Mouse (Mus musculus) kidney, postnatal 0 days (tissue): ENCODE measurements at regions not wholly inside any gene's neighbourhood (a gene's known extent, or its start where the extent isn't known, plus 50 kb on each side); places are given as distances from the start of the nearest gene placed in this dataset.

Experiments
- ATAC-seq: fragments of 200-750 bp; cut with Nextera tagmentation; replicated peaks from 2 replicates; pipeline ENCODE4 v1.8.0; 2017; ENCODE audit warnings: low read depth, moderate number of reproducible peaks, moderate TSS enrichment, moderate library complexity; ENCODE audit not compliant: low FRiP score
- DNase-seq: peaks from one replicate; pipeline ENCODE4 v3.0.0-alpha.2; 2016; ENCODE audit warnings: low spot score
- H3K27ac ChIP-seq: fragments of 300-500 bp; sonication (generic); 2 replicates; pipeline ENCODE4 v1.5.1; 2014; ENCODE audit warnings: mild to moderate bottlenecking
- H3K27me3 ChIP-seq: fragments of 300-500 bp; sonication (generic); 2 replicates; pipeline ENCODE4 v1.6.1; 2014; ENCODE audit warnings: low read length, mixed read lengths; ENCODE audit not compliant: insufficient read depth
- H3K36me3 ChIP-seq: fragments of 300-500 bp; sonication (generic); 2 replicates; pipeline ENCODE4 v1.6.1; 2014; ENCODE audit warnings: low read length, mixed read lengths; ENCODE audit not compliant: insufficient read depth
- H3K4me1 ChIP-seq: fragments of 300-500 bp; sonication (generic); replicated peaks from 2 replicates; pipeline ENCODE4 v1.6.1; 2014; ENCODE audit warnings: antibody characterized with exemption, low read length, mixed read lengths; ENCODE audit not compliant: insufficient read depth
- H3K4me2 ChIP-seq: fragments of 300-500 bp; sonication (generic); 2 replicates; pipeline ENCODE4 v1.6.1; 2014; ENCODE audit warnings: mild to moderate bottlenecking, low read length, moderate library complexity, mixed read lengths
- H3K4me3 ChIP-seq: fragments of 300-500 bp; sonication (generic); replicated peaks from 2 replicates; pipeline ENCODE4 v1.5.1; 2014; ENCODE audit warnings: low read depth, low read length
- H3K9ac ChIP-seq: fragments of 300-500 bp; sonication (generic); 2 replicates; pipeline ENCODE4 v1.6.1; 2014; ENCODE audit warnings: low read depth, low read length
- H3K9me3 ChIP-seq: fragments of 300-500 bp; sonication (generic); replicated peaks from 2 replicates; pipeline ENCODE4 v1.6.1; 2016; ENCODE audit warnings: low read length, inconsistent platforms, mixed read lengths
- CTCF ChIP-seq: IDR thresholded peaks from 2 replicates; pipeline ENCODE4 v1.5.1; 2016; ENCODE audit warnings: antibody characterized with exemption, low read depth, mild to moderate bottlenecking, moderate library complexity
- WGBS: fragments of 180-500 bp; shearing (Covaris S2); extraction: QIAGEN DNeasy Blood & Tissue Kit; methylation state at CpG from one replicate; pipeline ENCODE4 v1.1.7; 2014; 5-methylcytosine and 5-hydroxymethylcytosine counted together

DNA sequence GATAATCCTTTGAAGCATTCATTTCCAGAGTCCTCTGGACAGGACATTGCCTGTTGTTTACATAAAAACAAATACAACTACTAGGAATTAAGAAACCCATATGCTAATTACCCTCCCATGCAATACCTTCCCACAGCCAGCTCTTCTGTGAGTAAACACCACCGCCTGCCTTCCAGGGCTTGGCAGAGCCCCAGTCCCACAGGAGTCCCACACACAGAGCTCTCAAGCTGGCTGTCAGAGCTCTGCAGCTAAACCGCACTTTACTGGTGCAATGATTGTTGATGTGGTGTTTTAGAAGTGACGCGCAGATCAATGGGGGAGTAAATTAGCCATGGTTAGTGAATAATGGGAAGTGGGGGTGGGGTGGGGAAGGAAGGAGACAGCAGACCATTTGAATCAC lies 159.6 kb upstream of the Cd180 start:
- Histone ChIP-seq H3K27ac (no peak overlapping the region), H3K27me3 (no peaks in the 10 kb centered on the region), H3K9ac (no peak overlapping the region), H3K4me2 (no peak overlapping the region), H3K4me1 (peaks cover 3% of the 10 kb centered on the region; the same call in 1 of the 2 replicates), H3K4me3 (no peak overlapping the region), H3K36me3 (no peaks in the 10 kb centered on the region), H3K9me3 (no peaks in the 10 kb centered on the region)
- DNase-seq (peak; percentile 26), ATAC-seq (no peak)
- no peak for TF ChIP-seq CTCF
- 22% methylated on average over 4 of the region's 4 CpGs for WGBS

GRCm38 (mm10) chr13:102537424-102538242 lies 155.7 kb upstream of the Cd180 start:
- Histone ChIP-seq H3K9ac (0 out of 2 replicates have a peak overlapping the region, but pooled peaks have one; percentile 27), H3K36me3 (no peaks in the 10 kb centered on the region), H3K27me3 (no peaks in the 10 kb centered on the region), H3K9me3 (no peaks in the 10 kb centered on the region), H3K4me2 (peak overlapping the region; percentile 52), H3K4me1 (peaks cover 3% of the 10 kb centered on the region; the same call in 1 of the 2 replicates), H3K4me3 (peak overlapping the region; percentile 14; the same call in 1 of the 2 replicates), H3K27ac (peak overlapping the region; percentile 19)
- ATAC-seq (peak; percentile 54; the same call in 1 of the 2 replicates), DNase-seq (peak; percentile 87)
- TF ChIP-seq CTCF = no peak
- WGBS = 9% methylated on average over 19 of the region's 19 CpGs

DNA sequence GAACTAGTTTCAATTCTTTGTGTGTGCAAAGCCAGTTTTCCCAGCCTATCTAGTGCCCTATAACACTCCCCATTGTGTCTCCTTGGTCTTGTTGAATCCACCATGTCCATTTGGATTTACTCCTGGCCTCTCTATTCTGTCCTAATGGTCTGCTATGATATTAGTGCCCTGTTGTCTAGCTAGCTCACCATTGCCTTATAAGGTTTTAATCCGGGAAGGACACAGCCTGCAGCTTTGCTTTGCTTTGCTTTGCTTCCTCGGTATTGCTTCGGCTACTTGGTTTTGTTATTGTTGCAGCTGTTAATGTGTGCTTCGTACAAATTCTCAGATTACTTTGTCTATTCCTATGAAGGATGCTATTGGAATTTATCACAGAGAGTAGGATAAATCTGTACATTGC lies 152.9 kb upstream of the Cd180 start:
- no peak for DNase-seq
- no peaks in the 10 kb centered on the region for H3K27me3 ChIP-seq
- no peak overlapping the region for H3K4me3 ChIP-seq
- no peaks in the 10 kb centered on the region for H3K36me3 ChIP-seq
- 61% methylated on average over 4 of the region's 4 CpGs for WGBS
- no peak overlapping the region for H3K9ac ChIP-seq
- peaks cover 3% of the 10 kb centered on the region; the same call in 1 of the 2 replicates for H3K4me1 ChIP-seq
- ATAC-seq = no peak
- no peak for TF ChIP-seq CTCF
- H3K27ac ChIP-seq = no peak overlapping the region
- no peaks in the 10 kb centered on the region for H3K9me3 ChIP-seq
- no peak overlapping the region for H3K4me2 ChIP-seq

GRCm38 (mm10) chr13:102544359-102545165 lies 148.8 kb upstream of the Cd180 start:
- H3K27me3 ChIP-seq = no peaks in the 10 kb centered on the region
- 0 out of 2 replicates have a peak, but pooled peaks cover 3% of the 10 kb centered on the region for H3K4me1 ChIP-seq
- H3K4me2 ChIP-seq = no peak overlapping the region
- no peak overlapping the region for H3K27ac ChIP-seq
- no peaks in the 10 kb centered on the region for H3K36me3 ChIP-seq
- DNase-seq (no peak), ATAC-seq (no peak)
- WGBS = 85% methylated on average over 5 of the region's 5 CpGs
- H3K9me3 ChIP-seq = no peaks in the 10 kb centered on the region
- no peak for TF ChIP-seq CTCF
- H3K4me3 ChIP-seq = no peak overlapping the region
- no peak overlapping the region for H3K9ac ChIP-seq

DNA sequence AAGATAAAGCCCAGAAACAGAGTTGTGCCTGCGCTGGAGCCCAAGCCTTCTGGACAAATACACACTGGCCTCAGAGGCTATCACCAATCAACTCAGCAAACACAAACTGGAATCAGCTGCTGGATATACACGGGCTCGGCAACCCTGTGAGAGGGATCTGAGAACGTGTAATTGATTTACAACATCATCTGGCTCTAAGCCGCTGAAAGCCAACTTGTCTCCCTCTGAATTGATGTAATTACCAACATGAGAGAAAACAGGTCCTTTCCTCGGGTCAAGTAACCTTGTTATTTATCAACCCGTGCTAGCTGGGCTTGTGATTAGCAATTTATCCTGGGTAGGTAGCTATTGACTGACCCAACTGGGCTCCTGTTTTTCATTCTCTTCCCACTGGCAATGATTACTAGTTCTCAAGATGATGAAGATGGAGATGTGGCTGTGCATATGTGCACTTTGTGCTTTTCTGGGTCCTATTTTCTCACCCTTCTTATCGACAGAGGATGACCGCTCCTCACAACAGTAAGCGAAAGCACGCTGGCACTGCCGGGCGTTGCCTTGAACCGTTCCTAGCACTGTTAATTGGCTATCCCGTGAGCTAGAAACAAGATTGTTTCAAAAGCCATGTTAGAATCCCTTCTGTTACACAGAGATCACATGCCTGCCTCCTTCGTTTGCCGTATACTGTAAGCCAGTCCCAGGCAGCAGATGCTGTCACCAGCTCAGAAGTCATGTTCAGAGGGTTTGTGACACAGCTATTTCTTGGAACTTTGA lies 147.3 kb upstream of the Cd180 start:
- ATAC-seq (0 out of 2 replicates have a peak, but pooled peaks have one; percentile 40), DNase-seq (peak; percentile 51)
- Histone ChIP-seq H3K4me2 (no peak overlapping the region), H3K36me3 (no peaks in the 10 kb centered on the region), H3K9ac (no peak overlapping the region), H3K27me3 (no peaks in the 10 kb centered on the region), H3K4me3 (no peak overlapping the region), H3K4me1 (0 out of 2 replicates have a peak, but pooled peaks cover 3% of the 10 kb centered on the region), H3K27ac (no peak overlapping the region), H3K9me3 (no peaks in the 10 kb centered on the region)
- no peak for TF ChIP-seq CTCF
- WGBS = 38% methylated on average over 17 of the region's 17 CpGs

DNA sequence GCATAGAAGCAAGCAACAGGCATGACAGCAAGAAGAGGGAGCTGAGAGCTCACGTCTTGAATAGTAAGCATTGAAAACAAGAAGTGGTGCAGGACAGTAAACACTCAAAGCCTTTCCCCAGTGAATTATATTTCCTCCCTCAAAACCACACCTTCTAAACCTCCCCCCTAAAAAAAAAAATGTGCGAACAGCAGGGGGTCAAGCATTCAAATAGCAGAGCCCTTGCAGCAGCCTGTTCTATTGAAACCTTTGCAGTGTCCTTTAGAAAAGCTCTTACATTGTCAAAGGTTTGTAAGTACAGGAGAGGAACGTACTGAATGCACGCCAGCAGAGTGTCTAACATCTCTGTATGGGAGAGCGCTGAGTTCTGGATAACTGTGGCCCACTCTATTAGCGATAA lies 145.1 kb upstream of the Cd180 start:
- H3K27me3 ChIP-seq = no peaks in the 10 kb centered on the region
- no peak for TF ChIP-seq CTCF
- 0 out of 2 replicates have a peak, but pooled peaks cover 3% of the 10 kb centered on the region for H3K4me1 ChIP-seq
- no peak overlapping the region for H3K27ac ChIP-seq
- H3K4me2 ChIP-seq = no peak overlapping the region
- H3K36me3 ChIP-seq = no peaks in the 10 kb centered on the region
- no peaks in the 10 kb centered on the region for H3K9me3 ChIP-seq
- H3K4me3 ChIP-seq = no peak overlapping the region
- WGBS = 63% methylated on average over 6 of the region's 6 CpGs
- ATAC-seq (no peak), DNase-seq (no peak)
- H3K9ac ChIP-seq = no peak overlapping the region
